8 mouse cellular contexts compared by ENCODE assay signal in the genomic region with DNA sequence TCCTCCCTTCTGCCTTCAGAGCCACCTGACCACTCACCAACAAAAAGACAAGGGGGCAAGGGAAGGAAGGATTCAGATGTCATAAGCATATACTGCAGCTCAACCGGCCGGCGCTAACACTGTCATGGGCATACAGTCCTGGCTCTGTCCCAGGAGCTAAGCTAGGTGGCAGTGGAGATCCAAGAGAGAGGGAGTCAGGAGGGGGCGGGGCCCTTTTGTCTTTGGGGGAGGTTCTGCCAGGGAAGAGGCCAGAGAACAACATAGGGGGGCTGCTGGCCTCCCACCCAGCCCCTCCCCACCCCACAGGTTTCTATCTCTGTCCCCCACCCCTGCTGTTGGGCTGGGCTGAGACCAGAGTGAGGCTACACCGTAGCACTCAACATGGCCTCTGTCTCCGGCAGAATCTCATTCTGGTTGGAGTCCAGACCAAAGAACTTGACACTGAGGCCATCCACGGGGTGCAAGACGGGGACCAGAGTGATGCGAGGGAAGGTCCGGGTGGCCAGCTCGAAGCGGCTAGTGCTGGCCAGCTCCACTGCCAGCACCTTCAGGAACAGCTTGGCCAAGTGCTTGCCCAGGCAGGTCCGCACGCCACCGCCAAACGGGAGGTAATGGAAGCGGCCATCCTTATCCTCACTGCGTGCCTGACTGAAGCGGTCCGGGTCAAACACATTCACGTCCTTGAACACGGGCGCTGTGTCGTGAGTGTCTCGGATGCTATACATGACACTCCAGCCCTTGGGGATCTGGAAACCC. TPM values are rescaled to one million over a fixed set of nuclear protein-coding genes. Genes with fewer than 3 reads are reported as not detected.
DNase-seq lines count a peak whose midpoint lies in the region; ATAC-seq lines count a peak whose summit lies in the region.

No protein-coding gene starts in this region.

- WGBS in forebrain, embryonic 13.5 days, result 31% methylated on average over 25 of the region's 25 CpGs
- WGBS in stomach, embryonic 16.5 days, result 44% methylated on average over 25 of the region's 25 CpGs

- no peak overlapping the region for H3K27ac ChIP-seq in forebrain, embryonic 13.5 days
- no peak overlapping the region for H3K27ac ChIP-seq in stomach, embryonic 16.5 days (ENCODE audit: low read length)

- H3K4me3 ChIP-seq in forebrain, embryonic 13.5 days, result no peak overlapping the region; the same call in 1 of the 2 replicates
- no peak overlapping the region for H3K4me3 ChIP-seq in stomach, embryonic 16.5 days (replicated peaks; ENCODE audit: low read length)

- H3K27me3 ChIP-seq in forebrain, embryonic 13.5 days, result peaks cover 40% of the 10 kb centered on the region
- H3K27me3 ChIP-seq in stomach, embryonic 16.5 days (ENCODE audit: control insufficient read depth, insufficient read depth, low read length), result no peaks in the 10 kb centered on the region; the same call in 1 of the 2 replicates

- H3K4me2 ChIP-seq in forebrain, embryonic 13.5 days, result peak overlapping the region; percentile 47
- H3K4me2 ChIP-seq in stomach, embryonic 16.5 days (ENCODE audit: low read depth, low read length), result peak overlapping the region; percentile 11; the same call in 1 of the 2 replicates

- H3K9ac ChIP-seq in forebrain, embryonic 13.5 days, result no peak overlapping the region; the same call in 1 of the 2 replicates
- no peak overlapping the region for H3K9ac ChIP-seq in stomach, embryonic 16.5 days (ENCODE audit: low read length)

- no peaks in the 10 kb centered on the region for H3K36me3 ChIP-seq in forebrain, embryonic 13.5 days (ENCODE audit: poor library complexity, severe bottlenecking)
- H3K36me3 ChIP-seq in stomach, embryonic 16.5 days (ENCODE audit: control insufficient read depth, insufficient read depth, low read length), result no peaks in the 10 kb centered on the region

- H3K4me1 ChIP-seq in forebrain, embryonic 13.5 days, result peaks cover 19% of the 10 kb centered on the region
- H3K4me1 ChIP-seq in stomach, embryonic 16.5 days (ENCODE audit: control insufficient read depth, insufficient read depth, low read length), result peaks cover 17% of the 10 kb centered on the region

- peak; percentile 66; the same call in 1 of the 2 replicates for ATAC-seq in forebrain, embryonic 13.5 days
- peak; percentile 45; the same call in 1 of the 2 replicates for ATAC-seq in stomach, embryonic 16.5 days (ENCODE audit: insufficient read depth, low FRiP score)

- peak; percentile 58 for DNase-seq in adrenal gland, adult 2 months
- no peak for DNase-seq in adrenal gland, adult 8-10 months
- DNase-seq in 416B (ENCODE audit: low read depth), result peak; percentile 48
- DNase-seq in kidney, postnatal 4 days, result peak; percentile 60 to 69
- DNase-seq in right cerebral cortex, postnatal 25 days, result no peak
- DNase-seq in layer of hippocampus, postnatal 10 days (ENCODE audit: low spot score in 2 of 2), result no peak

- H3K9me3 ChIP-seq in forebrain, embryonic 13.5 days (replicated peaks), result no peaks in the 10 kb centered on the region
- H3K9me3 ChIP-seq in stomach, embryonic 16.5 days (replicated peaks; ENCODE audit: control insufficient read depth, low read length), result no peaks in the 10 kb centered on the region

RNA-seq across cellular contexts. Expression of a gene that starts 19.6 kb away (rescaled TPM):
- total RNA-seq in adrenal gland, adult 2 months (2021), result 10 to 100 TPM; 25.6 to 28.6 TPM
- 1.2 and 6.4 TPM in 2 replicates for polyA plus RNA-seq in adrenal gland, adult 2 months (2012; rRNA removed)
- 10 to 100 TPM in 2 of 4 experiments, 1 to 10 TPM in 2; 6.6 to 57.7 (median 15.7) TPM for total RNA-seq in adrenal gland, adult 8-10 months (2022)
- polyA plus RNA-seq in forebrain, embryonic 13.5 days (2015; fragmentation: Nextera tagmentation; extraction: Ambion mirVana), result 0.63 and 2.9 TPM in 2 replicates
- 1.6 and 1.7 TPM in 2 replicates for polyA plus RNA-seq in stomach, embryonic 16.5 days (2015; fragmentation: Nextera tagmentation; extraction: Ambion mirVana)
- total RNA-seq in layer of hippocampus, postnatal 10 days (2021), result 10 to 100 TPM; 30.9 to 31.0 TPM

Comparison
In these comparisons a context has a peak if more than half of its experiments do, and no peak if none do; other contexts are left out.
1. DNase-seq: peak in adrenal gland, adult 2 months (single experiment), 416B (single experiment) and kidney, postnatal 4 days (2 of 2); none in adrenal gland, adult 8-10 months (single experiment), right cerebral cortex, postnatal 25 days (single experiment) and layer of hippocampus, postnatal 10 days (0 of 2).